Mouse (Mus musculus): ENCODE results near the gene Tex44. TPM values are rescaled to one million over a fixed set of nuclear protein-coding genes. Genes with fewer than 3 reads are reported as not detected.

Tex44 gene
- polyA plus RNA-seq (2015; fragmentation: Illumina TruSeq; extraction: RNeasy Lipid Tissue Mini Kit (QIAGEN cat#74804); ENCODE audit: insufficient read depth, low read depth, low replicate concordance): not detected

DNA sequence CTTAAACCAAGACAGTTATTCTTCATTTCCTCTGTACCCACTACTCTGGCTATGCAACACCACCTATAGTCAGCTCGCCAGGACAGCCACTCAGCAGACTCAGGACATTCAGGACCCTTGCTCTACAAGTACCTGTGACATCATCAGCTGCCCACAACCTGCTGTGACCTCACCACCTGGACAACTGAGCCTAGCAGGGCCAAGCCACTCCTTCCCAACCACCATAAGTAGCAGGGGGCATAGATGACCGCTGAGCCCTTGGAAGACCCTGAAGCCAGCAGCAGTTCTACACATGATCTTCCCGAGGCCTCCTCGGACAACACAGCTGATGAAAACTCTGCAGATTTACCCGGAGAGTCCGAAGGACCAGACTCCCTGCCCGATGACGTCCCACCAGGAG lies at the start of gene Tex44, which contains the start of gene Nmur1:
Gene Tex44, plus strand, starts transcription at position 202 of the 400 bp plus-strand sequence.
Gene Nmur1, minus strand, starts transcription at position 101 of the 400 bp plus-strand sequence.

Other genes with a start within 250 kb of the Tex44 start
- gene B3gnt7, start 123.5 kb upstream of the Tex44 start, polyA plus RNA-seq (2015; fragmentation: Illumina TruSeq; extraction: RNeasy Lipid Tissue Mini Kit (QIAGEN cat#74804); ENCODE audit: insufficient read depth, low read depth, low replicate concordance): 0.63 TPM
- gene Ncl, start 66.9 kb upstream of the Tex44 start, polyA plus RNA-seq (2015; fragmentation: Illumina TruSeq; extraction: RNeasy Lipid Tissue Mini Kit (QIAGEN cat#74804); ENCODE audit: insufficient read depth, low read depth, low replicate concordance): 37.5 TPM
- gene Nmur1, start 101 bp upstream of the Tex44 start, polyA plus RNA-seq (2015; fragmentation: Illumina TruSeq; extraction: RNeasy Lipid Tissue Mini Kit (QIAGEN cat#74804); ENCODE audit: insufficient read depth, low read depth, low replicate concordance): not detected
- 214 TPM for gene Ptma, start 100.4 kb downstream of the Tex44 start, polyA plus RNA-seq (2015; fragmentation: Illumina TruSeq; extraction: RNeasy Lipid Tissue Mini Kit (QIAGEN cat#74804); ENCODE audit: insufficient read depth, low read depth, low replicate concordance)
- 5.8 TPM for gene Pde6d, start 156.3 kb downstream of the Tex44 start, polyA plus RNA-seq (2015; fragmentation: Illumina TruSeq; extraction: RNeasy Lipid Tissue Mini Kit (QIAGEN cat#74804); ENCODE audit: insufficient read depth, low read depth, low replicate concordance)
- 3.7 TPM for gene Cops7b, start 156.6 kb downstream of the Tex44 start, polyA plus RNA-seq (2015; fragmentation: Illumina TruSeq; extraction: RNeasy Lipid Tissue Mini Kit (QIAGEN cat#74804); ENCODE audit: insufficient read depth, low read depth, low replicate concordance)
- not detected for gene Nppc, start 244.2 kb downstream of the Tex44 start, polyA plus RNA-seq (2015; fragmentation: Illumina TruSeq; extraction: RNeasy Lipid Tissue Mini Kit (QIAGEN cat#74804); ENCODE audit: insufficient read depth, low read depth, low replicate concordance)